Mouse (Mus musculus) c-Kit-positive CD71-positive TER-119-negative erythroid progenitor cells, embryonic 14.5 days (primary cell): ENCODE results near the gene Castor2.

ENCODE experiments used
- DNase-seq: peaks from one replicate; pipeline ENCODE4 v3.0.0-alpha.2; 2013; ENCODE audit warnings: low read depth

The Castor2 gene

GRCm38 (mm10) chr5:134166642-134167041, 67.1 kb downstream of the Castor2 start:
- DNase-seq, result no peak

GRCm38 (mm10) chr5:134168033-134168432, 68.5 kb downstream of the Castor2 start:
- DNase-seq, result no peak

- DNase-seq, result no peak
These were observed 69.7 kb downstream of the Castor2 start for GRCm38 (mm10) chr5:134169231-134169630.

- no peak for DNase-seq
These were observed 70.7 kb downstream of the Castor2 start for GRCm38 (mm10) chr5:134170167-134170566.

- peak; percentile 68 for DNase-seq
These were observed 73.7 kb downstream of the Castor2 start for GRCm38 (mm10) chr5:134173206-134173605.

- DNase-seq, result no peak
These were observed 76.2 kb downstream of the Castor2 start for GRCm38 (mm10) chr5:134175696-134176095.

GRCm38 (mm10) chr5:134176169-134176881, 76.8 kb downstream of the Castor2 start, which contains the start of gene Rcc1l:
Rcc1l (minus strand) TSS chr5:134176774.
- peak; percentile 82 for DNase-seq

GRCm38 (mm10) chr5:134178536-134178935, 79.0 kb downstream of the Castor2 start:
- no peak for DNase-seq

- DNase-seq, result peak; percentile 88
These were observed 80.4 kb downstream of the Castor2 start for GRCm38 (mm10) chr5:134179871-134180270.

GRCm38 (mm10) chr5:134182172-134182571, 82.7 kb downstream of the Castor2 start:
- DNase-seq, result no peak

- no peak for DNase-seq
These were observed 83.2 kb downstream of the Castor2 start for GRCm38 (mm10) chr5:134182735-134183134.

- no peak for DNase-seq
These were observed 83.7 kb downstream of the Castor2 start for GRCm38 (mm10) chr5:134183162-134183561.

GRCm38 (mm10) chr5:134183880-134184808, 84.6 kb downstream of the Castor2 start, which contains the start of gene Gtf2ird2:
Gtf2ird2 (plus strand) TSS chr5:134184019.
- DNase-seq, result peak; percentile 95

- no peak for DNase-seq
These were observed 86.5 kb downstream of the Castor2 start for GRCm38 (mm10) chr5:134186059-134186458.

- DNase-seq, result peak; percentile 72
These were observed 87.6 kb downstream of the Castor2 start for GRCm38 (mm10) chr5:134186961-134187731.

GRCm38 (mm10) chr5:134188571-134188970, 89.1 kb downstream of the Castor2 start:
- no peak for DNase-seq

GRCm38 (mm10) chr5:134193664-134194063, 94.2 kb downstream of the Castor2 start:
- DNase-seq, result no peak
